Mouse (Mus musculus) C2C12 (cell line): ENCODE data around the gene Mag.

Source experiments
- CEBPB ChIP-seq: IDR thresholded peaks from one replicate; pipeline ENCODE4 v1.6.1; 2011; ENCODE audit warnings: low read depth, mild to moderate bottlenecking, control low read depth, moderate library complexity
- CTCF ChIP-seq: IDR thresholded peaks from one replicate; pipeline ENCODE4 v1.5.1; 2011; ENCODE audit not compliant: control insufficient read depth, insufficient read depth, insufficient read length
- MAX ChIP-seq: IDR thresholded peaks from one replicate; pipeline ENCODE4 v1.6.1; 2011; ENCODE audit warnings: mild to moderate bottlenecking, control low read depth
- MYOG ChIP-seq: IDR thresholded peaks from one replicate; pipeline ENCODE4 v1.6.1; 2011; ENCODE audit not compliant: control insufficient read depth, insufficient read length; ENCODE audit errors: extremely low read depth
- USF1 ChIP-seq: IDR thresholded peaks from one replicate; pipeline ENCODE4 v1.6.1; 2011; ENCODE audit warnings: low read depth, mild to moderate bottlenecking, control low read depth, moderate library complexity

GRCm38 (mm10) chr7:30856078-30856477 is 58.6 kb downstream of the Mag start, which contains the start of gene Ffar3:
- TF ChIP-seq MYOG (no peak), CTCF (no peak), USF1 (no peak), MAX (no peak), CEBPB (no peak)
